Mouse (Mus musculus) stomach, postnatal 0 days (tissue): ENCODE results near the gene Yjefn3.

ENCODE experiments used
- CTCF ChIP-seq: IDR thresholded peaks from 2 replicates; pipeline ENCODE4 v1.5.1; 2016; ENCODE audit warnings: antibody characterized with exemption, low read depth, mild to moderate bottlenecking, moderate library complexity
- EP300 ChIP-seq: optimal IDR thresholded peaks from 2 replicates; pipeline ENCODE3; 2016; ENCODE audit warnings: antibody characterized with exemption

GRCm38 (mm10) chr8:69877396-69877795 is 25.1 kb downstream of the Yjefn3 start:
- TF ChIP-seq CTCF (no peak), EP300 (no peak)
